Mouse (Mus musculus) forebrain, embryonic 14.5 days (tissue): ENCODE measurements around the gene Cep41. TPM values are rescaled to one million over a fixed set of nuclear protein-coding genes. Genes with fewer than 3 reads are reported as not detected.

Experiments used
- ATAC-seq: fragments of 200-750 bp; cut with Nextera tagmentation; 2 replicates; pipeline ENCODE4 v1.8.0; 2017; ENCODE audit warnings: mild to moderate bottlenecking, moderate library complexity
- DNase-seq: peaks from one replicate; pipeline ENCODE4 v3.0.0-alpha.2; 2015; ENCODE audit warnings: low spot score
- H3K27ac ChIP-seq: fragments of 300-500 bp; sonication (generic); 2 replicates; pipeline ENCODE4 v1.5.1; 2014; ENCODE audit warnings: low read depth, mild to moderate bottlenecking, control low read depth, low read length, moderate library complexity
- H3K27me3 ChIP-seq: fragments of 300-500 bp; sonication (generic); replicated peaks from 2 replicates; pipeline ENCODE4 v1.6.1; 2014; ENCODE audit warnings: low read length, control low read depth, mixed read lengths; ENCODE audit not compliant: control insufficient read depth, insufficient read depth
- H3K36me3 ChIP-seq: fragments of 300-500 bp; sonication (generic); 2 replicates; pipeline ENCODE4 v1.6.1; 2014; ENCODE audit warnings: low read length, control low read depth; ENCODE audit not compliant: control insufficient read depth, insufficient read depth
- H3K4me1 ChIP-seq: fragments of 300-500 bp; sonication (generic); 2 replicates; pipeline ENCODE4 v1.6.1; 2014; ENCODE audit warnings: antibody characterized with exemption, low read length, control low read depth; ENCODE audit not compliant: control insufficient read depth, insufficient read depth
- H3K4me2 ChIP-seq: fragments of 300-500 bp; sonication (generic); 2 replicates; pipeline ENCODE4 v1.6.1; 2014; ENCODE audit warnings: mild to moderate bottlenecking, control low read depth, low read length
- H3K4me3 ChIP-seq: fragments of 300-500 bp; sonication (generic); 2 replicates; pipeline ENCODE4 v1.5.1; 2014; ENCODE audit warnings: low read depth, low read length, control low read depth
- H3K9ac ChIP-seq: fragments of 300-500 bp; sonication (generic); 2 replicates; pipeline ENCODE4 v1.6.1; 2014; ENCODE audit warnings: mild to moderate bottlenecking, low read length, control low read depth, moderate library complexity
- H3K9me3 ChIP-seq: fragments of 300-500 bp; sonication (generic); replicated peaks from 2 replicates; pipeline ENCODE4 v1.6.1; 2016; ENCODE audit warnings: low read length, control low read depth, mixed read lengths; ENCODE audit not compliant: control insufficient read depth
- WGBS: fragments of 180-500 bp; shearing (Covaris S2); extraction: QIAGEN DNeasy Blood & Tissue Kit; methylation state at CpG from one replicate; pipeline ENCODE4 v1.1.7; 2014; 5-methylcytosine and 5-hydroxymethylcytosine counted together
- polyA plus RNA-seq: library from polyadenylated mRNA; unstranded; fragments of >200 nt; fragmentation: Nextera tagmentation; extraction: Ambion mirVana; gene quantifications from 2 replicates; pipeline ENCODE4 v1.2.1, GENCODE M21; 2014

Cep41 gene
- polyA plus RNA-seq, 1 experiment from 2014 or later, result 16.6 TPM

GRCm38 (mm10) chr6:30702881-30703280 lies 9.3 kb upstream of the Cep41 start:
- no peak overlapping the region for H3K4me3 ChIP-seq
- no peaks in the 10 kb centered on the region for H3K36me3 ChIP-seq
- ATAC-seq (no peak), DNase-seq (no peak)
- no peaks in the 10 kb centered on the region for H3K27me3 ChIP-seq
- 92% methylated on average over 6 of the region's 6 CpGs for WGBS
- H3K4me2 ChIP-seq, result no peak overlapping the region
- H3K4me1 ChIP-seq, result no peaks in the 10 kb centered on the region
- H3K9me3 ChIP-seq, result no peaks in the 10 kb centered on the region
- no peak overlapping the region for H3K9ac ChIP-seq
- no peak overlapping the region for H3K27ac ChIP-seq

- H3K9me3 ChIP-seq, result no peaks in the 10 kb centered on the region
- H3K4me3 ChIP-seq, result no peak overlapping the region
- no peak overlapping the region for H3K4me2 ChIP-seq
- no peaks in the 10 kb centered on the region for H3K27me3 ChIP-seq
- ATAC-seq (no peak), DNase-seq (no peak)
- WGBS, result 89% methylated on average over 6 of the region's 6 CpGs
- no peak overlapping the region for H3K27ac ChIP-seq
- no peak overlapping the region for H3K9ac ChIP-seq
- no peaks in the 10 kb centered on the region for H3K4me1 ChIP-seq
- no peaks in the 10 kb centered on the region for H3K36me3 ChIP-seq
These were observed 6.6 kb upstream of the Cep41 start for GRCm38 (mm10) chr6:30700182-30700581.

- no peak for DNase-seq
- no peak overlapping the region for H3K4me2 ChIP-seq
- 90% methylated on average over 4 of the region's 4 CpGs for WGBS
- no peak overlapping the region for H3K4me3 ChIP-seq
- no peak for ATAC-seq
- H3K4me1 ChIP-seq, result peaks cover 4% of the 10 kb centered on the region; the same call in 1 of the 2 replicates
- H3K36me3 ChIP-seq, result no peaks in the 10 kb centered on the region
- no peaks in the 10 kb centered on the region for H3K27me3 ChIP-seq
- H3K9ac ChIP-seq, result no peak overlapping the region
- no peak overlapping the region for H3K27ac ChIP-seq
- no peaks in the 10 kb centered on the region for H3K9me3 ChIP-seq
These were observed 4.5 kb upstream of the Cep41 start for GRCm38 (mm10) chr6:30698036-30698435.

- H3K27ac ChIP-seq, result no peak overlapping the region
- H3K4me3 ChIP-seq, result no peak overlapping the region
- no peaks in the 10 kb centered on the region for H3K36me3 ChIP-seq
- DNase-seq (peak; percentile 52), ATAC-seq (no peak)
- H3K9me3 ChIP-seq, result no peaks in the 10 kb centered on the region
- H3K4me1 ChIP-seq, result peaks cover 9% of the 10 kb centered on the region; the same call in 1 of the 2 replicates
- no peak overlapping the region for H3K4me2 ChIP-seq
- H3K27me3 ChIP-seq, result no peaks in the 10 kb centered on the region
- WGBS, result 25% methylated on average over 5 of the region's 5 CpGs
- no peak overlapping the region for H3K9ac ChIP-seq
These were observed 3.9 kb upstream of the Cep41 start for GRCm38 (mm10) chr6:30697464-30697863.

- 93% methylated on average over 8 of the region's 8 CpGs for WGBS
- Histone ChIP-seq H3K4me3 (no peak overlapping the region), H3K27ac (no peak overlapping the region), H3K27me3 (no peaks in the 10 kb centered on the region), H3K9ac (no peak overlapping the region), H3K4me1 (peaks cover 9% of the 10 kb centered on the region; the same call in 1 of the 2 replicates), H3K4me2 (no peak overlapping the region), H3K36me3 (no peaks in the 10 kb centered on the region), H3K9me3 (no peaks in the 10 kb centered on the region)
- DNase-seq (no peak), ATAC-seq (no peak)
These were observed 1.6 kb upstream of the Cep41 start for GRCm38 (mm10) chr6:30695124-30695523.

- ATAC-seq (peak; percentile 26), DNase-seq (peak; percentile 88)
- Histone ChIP-seq H3K36me3 (no peaks in the 10 kb centered on the region), H3K27ac (peak overlapping the region; percentile 95), H3K9me3 (no peaks in the 10 kb centered on the region), H3K4me1 (peaks cover 9% of the 10 kb centered on the region; the same call in 1 of the 2 replicates), H3K9ac (peak overlapping the region; percentile 46; the same call in 1 of the 2 replicates), H3K4me3 (0 out of 2 replicates have a peak overlapping the region, but pooled peaks have one; percentile 58), H3K4me2 (peak overlapping the region; percentile 63), H3K27me3 (no peaks in the 10 kb centered on the region)
- 16% methylated on average over 6 of the region's 6 CpGs for WGBS
These were observed 660 bp upstream of the Cep41 start for GRCm38 (mm10) chr6:30694209-30694608.

GRCm38 (mm10) chr6:30692826-30693225 lies 723 bp downstream of the Cep41 start:
- peak overlapping the region; percentile 63 for H3K4me2 ChIP-seq
- H3K4me1 ChIP-seq, result peaks cover 9% of the 10 kb centered on the region; the same call in 1 of the 2 replicates
- H3K27ac ChIP-seq, result peak overlapping the region; percentile 95
- H3K36me3 ChIP-seq, result no peaks in the 10 kb centered on the region
- DNase-seq (no peak), ATAC-seq (no peak)
- no peaks in the 10 kb centered on the region for H3K27me3 ChIP-seq
- WGBS, result 72% methylated on average over 5 of the region's 5 CpGs
- peak overlapping the region; percentile 70; the same call in 1 of the 2 replicates for H3K9ac ChIP-seq
- peak overlapping the region; percentile 58 for H3K4me3 ChIP-seq
- no peaks in the 10 kb centered on the region for H3K9me3 ChIP-seq

- WGBS, result 93% methylated on average over 7 of the region's 7 CpGs
- Histone ChIP-seq H3K27me3 (no peaks in the 10 kb centered on the region), H3K27ac (no peak overlapping the region), H3K4me3 (no peak overlapping the region), H3K9ac (no peak overlapping the region), H3K4me1 (peaks cover 3% of the 10 kb centered on the region; the same call in 1 of the 2 replicates), H3K36me3 (no peaks in the 10 kb centered on the region), H3K9me3 (no peaks in the 10 kb centered on the region), H3K4me2 (no peak overlapping the region)
- ATAC-seq (no peak), DNase-seq (no peak)
These were observed 6.4 kb downstream of the Cep41 start for GRCm38 (mm10) chr6:30687198-30687597.

- H3K27me3 ChIP-seq, result no peaks in the 10 kb centered on the region
- H3K27ac ChIP-seq, result no peak overlapping the region
- WGBS, result 97% methylated on average over 1 of the region's 1 CpGs
- no peak for ATAC-seq
- no peak overlapping the region for H3K4me2 ChIP-seq
- H3K4me1 ChIP-seq, result peaks cover 3% of the 10 kb centered on the region; the same call in 1 of the 2 replicates
- no peak for DNase-seq
- no peaks in the 10 kb centered on the region for H3K9me3 ChIP-seq
- no peak overlapping the region for H3K4me3 ChIP-seq
- no peaks in the 10 kb centered on the region for H3K36me3 ChIP-seq
- no peak overlapping the region for H3K9ac ChIP-seq
These were observed 9.0 kb downstream of the Cep41 start for GRCm38 (mm10) chr6:30684570-30684969.
